Mouse (Mus musculus) activated CD4-positive, CD25-positive, alpha-beta regulatory T cell (primary cell): ENCODE data around the gene Ercc6l. TPM values are rescaled to one million over a fixed set of nuclear protein-coding genes. Genes with fewer than 3 reads are reported as not detected.

Experiments used
- polyA plus RNA-seq, 2 experiments: library from polyadenylated mRNA; unstranded; fragments of 100-300 nt; shearing (Covaris generic); gene quantifications; one replicate each; pipeline ENCODE4 v1.2.1; 2017

Ercc6l gene
- 1 to 10 TPM; 1.4 to 3.6 TPM for polyA plus RNA-seq

DNA sequence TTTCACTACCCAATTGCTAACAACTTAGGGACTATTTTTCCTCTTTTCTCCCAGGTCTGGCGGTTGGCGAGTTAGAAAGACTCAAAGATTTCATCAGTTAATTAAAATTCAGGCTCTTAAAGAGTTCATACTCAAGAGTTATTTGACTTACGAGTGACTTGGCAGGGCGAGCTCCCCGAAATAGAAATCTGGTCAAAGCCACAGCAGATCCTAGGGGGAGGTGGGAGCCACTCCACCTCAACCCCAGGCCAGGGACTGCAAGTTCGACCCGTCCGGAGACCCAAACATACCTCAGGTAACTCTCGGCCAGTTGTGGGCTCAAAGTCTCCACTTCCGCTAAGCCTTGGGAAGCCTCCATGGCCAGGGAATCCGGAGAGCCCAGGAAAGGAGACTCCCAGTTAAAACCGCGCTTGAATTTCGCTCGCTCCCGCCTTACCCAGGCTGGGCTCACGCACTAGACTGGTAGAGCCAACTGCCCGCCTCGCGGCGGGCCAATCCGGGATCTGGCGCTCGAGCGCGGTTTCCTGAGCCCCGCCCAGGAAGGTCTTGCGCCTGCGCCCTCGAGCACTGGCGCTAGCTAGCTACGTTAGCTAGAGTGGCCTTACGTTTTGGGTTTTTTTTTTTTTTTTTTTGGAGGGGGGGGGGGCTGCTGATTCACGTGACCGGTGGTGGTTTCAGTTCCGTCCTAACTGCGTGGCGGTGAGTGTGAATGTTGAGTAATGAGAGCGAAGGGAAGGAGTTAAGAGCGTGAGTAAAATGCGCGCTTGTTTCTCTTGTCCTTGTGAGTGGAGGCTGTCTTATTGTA, at the start of gene Ercc6l:
Ercc6l (minus strand) TSS at position 474 of the 805 bp plus-strand sequence.

DNA sequence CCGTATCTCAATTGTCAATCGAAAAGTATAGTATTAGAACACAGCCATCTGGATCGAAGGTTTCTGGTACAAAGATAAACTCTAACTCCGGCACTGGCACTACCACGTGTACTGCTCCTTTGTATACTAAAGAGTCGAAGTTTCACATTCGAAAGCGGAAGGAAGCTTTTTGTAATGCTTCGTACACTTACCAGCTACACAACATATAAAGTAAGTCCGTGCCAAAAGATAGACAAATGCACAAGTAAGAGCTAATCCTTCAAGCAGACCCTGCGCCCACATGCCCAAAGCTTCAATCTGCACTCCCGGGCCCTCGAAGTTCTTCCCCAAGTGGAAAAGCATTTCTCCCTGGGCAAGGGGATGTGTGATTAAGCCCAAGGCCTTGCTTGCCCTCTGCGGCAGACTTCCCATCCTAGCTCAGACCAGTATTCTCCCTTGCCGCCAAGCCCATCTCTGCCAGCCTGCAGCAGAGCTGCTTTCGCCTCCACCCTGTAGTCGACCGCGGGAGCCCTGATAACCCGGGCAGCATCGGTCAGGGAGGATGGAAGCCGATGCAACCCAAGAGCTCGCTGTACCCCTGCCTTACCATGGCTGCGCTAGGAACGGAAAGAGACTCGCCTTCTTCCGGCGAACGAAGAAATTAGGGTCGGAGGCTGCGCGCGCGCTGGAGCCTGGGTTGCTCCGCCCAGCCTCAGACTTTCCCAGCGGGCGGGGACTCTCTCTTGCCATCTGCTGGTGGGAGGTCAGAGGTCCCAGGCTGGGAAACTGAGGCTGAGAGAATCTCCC, 32.0 kb upstream of the Ercc6l start, which contains the start of gene Rps4x:
Rps4x (minus strand) TSS at position 683 of the 786 bp plus-strand sequence.

DNA sequence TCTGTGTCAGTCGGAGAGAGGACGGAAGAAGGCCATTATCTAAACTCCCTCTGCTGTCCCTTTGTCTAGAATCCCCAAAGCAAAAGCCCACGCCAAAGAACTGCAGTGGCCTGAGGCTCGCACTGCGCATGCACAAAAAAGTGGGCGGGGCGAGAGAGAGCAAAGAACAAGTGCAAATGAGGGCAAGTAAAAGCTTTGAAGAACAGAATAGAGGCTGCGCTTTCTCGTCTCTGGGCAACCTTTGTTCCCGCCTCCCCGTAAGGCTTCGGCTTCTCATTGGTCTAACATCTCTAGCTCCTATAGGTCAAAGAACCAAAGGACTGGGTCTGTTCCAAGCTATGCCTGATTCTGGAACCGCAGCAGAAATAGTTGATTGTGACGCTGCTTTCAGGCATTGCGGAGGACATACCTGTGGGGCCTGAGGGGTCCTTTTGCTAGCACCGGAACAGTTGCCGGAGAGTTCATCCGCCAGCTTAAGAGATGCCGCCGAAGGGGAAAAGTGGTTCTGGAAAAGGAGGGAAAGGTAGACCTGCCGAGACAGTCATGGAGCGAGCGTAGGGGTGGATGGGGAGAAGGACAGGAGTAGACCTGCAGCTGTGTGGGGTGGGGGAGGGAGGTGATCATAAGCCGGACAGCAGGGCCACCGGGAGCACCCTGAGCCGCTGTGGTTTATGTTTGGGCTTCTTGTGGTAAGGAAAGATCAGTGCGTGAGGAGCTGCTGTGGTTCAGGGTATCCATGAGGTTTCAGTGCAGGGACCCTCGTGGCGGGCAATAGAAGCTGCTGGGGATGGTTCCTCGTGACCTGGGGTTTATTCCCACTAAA, 37.6 kb downstream of the Ercc6l start, which contains the start of gene Pin4:
Pin4 (plus strand) TSS at position 406 of the 823 bp plus-strand sequence.

Other genes starting within 250 kb of the Ercc6l start
- under 1 TPM; 0.49 to 0.50 TPM for gene Rtl5, start 85.8 kb downstream of the Ercc6l start, polyA plus RNA-seq
- 10 to 100 TPM; 22.9 to 25.5 TPM for gene Pin4, start 37.6 kb downstream of the Ercc6l start, polyA plus RNA-seq
- 1,000 to 10,000 TPM in 1 of 2 experiments, 100 to 1,000 TPM in 1; 618 to 1,063 TPM for gene Rps4x, start 32.3 kb upstream of the Ercc6l start, polyA plus RNA-seq
- under 1 TPM in 1 of 2 experiments, not detected in 1; 0.52 TPM for gene Cited1, start 95.1 kb upstream of the Ercc6l start, polyA plus RNA-seq